Mouse (Mus musculus): ENCODE measurements around the gene Dst.

- TF ChIP-seq CTCF (IDR thresholded peaks at IDR 0.05) (no peak), EP300 (IDR thresholded peaks at IDR 0.05; ENCODE audit: insufficient read depth, low read depth, low read length) (no peak), POLR2A (IDR thresholded peaks at IDR 0.05; ENCODE audit: insufficient read depth, low read depth, low read length) (no peak)
These were observed 125.5 kb downstream of the Dst start for GRCm38 (mm10) chr1:34033478-34033877.
